Mouse (Mus musculus): ENCODE measurements at regions not wholly inside any gene's neighbourhood (a gene's known extent, or its start where the extent isn't known, plus 50 kb on each side); places are given as distances from the start of the nearest gene placed in this dataset.
A peak's percentile ranks its signal among the peaks of the same experiment; 100 is the strongest.

DNA sequence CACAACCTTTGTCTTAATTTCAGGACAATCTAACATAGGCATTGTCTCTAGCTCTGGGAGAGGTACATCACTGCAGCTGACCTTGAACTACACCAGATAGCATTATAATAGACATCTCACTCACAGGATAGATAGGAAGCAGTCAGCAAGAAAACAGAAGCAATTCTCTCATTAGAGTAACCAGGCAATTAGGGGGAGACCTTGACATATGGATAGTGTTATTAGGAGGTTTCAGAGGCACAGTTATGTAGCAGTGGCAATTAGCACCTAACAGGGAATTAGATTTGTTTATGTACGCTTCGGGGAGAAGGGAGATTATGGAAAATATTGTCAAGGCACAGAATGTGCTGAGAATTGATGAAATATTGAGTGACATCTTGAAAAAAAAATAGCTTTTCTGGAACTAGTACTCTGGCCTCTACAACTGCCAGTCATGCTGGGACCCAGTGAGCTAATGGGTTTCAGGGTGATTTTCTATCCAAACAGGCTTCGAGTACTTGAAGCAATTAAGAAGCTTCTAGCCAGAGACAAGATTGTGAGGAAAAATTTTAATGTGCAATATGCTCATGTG lies 216.8 kb upstream of the Aco1 start:
- Histone ChIP-seq H3K27ac (ENCODE audit: insufficient read depth, low read length) (no peak overlapping the region), H3K4me1 (ENCODE audit: control insufficient read depth, insufficient read depth, low read length) (no peaks in the 10 kb centered on the region), H3K27me3 (ENCODE audit: control insufficient read depth, insufficient read depth, low read length) (no peaks in the 10 kb centered on the region), H3K4me3 (replicated peaks; ENCODE audit: insufficient read depth, low read depth, low read length) (no peak overlapping the region)
- WGBS = 87% methylated on average over 3 of the region's 3 CpGs
- TF ChIP-seq CTCF (IDR thresholded peaks at IDR 0.05; ENCODE audit: borderline replicate concordance, insufficient read depth, low read depth, low read length) (no peak), POLR2A (IDR thresholded peaks at IDR 0.05; ENCODE audit: borderline replicate concordance, insufficient read depth, low read length) (no peak)
- DNase-seq = no peak

- Histone ChIP-seq H3K27ac (ENCODE audit: insufficient read depth, low read length) (no peak overlapping the region), H3K4me3 (replicated peaks; ENCODE audit: insufficient read depth, low read depth, low read length) (no peak overlapping the region), H3K27me3 (ENCODE audit: control insufficient read depth, insufficient read depth, low read length) (no peaks in the 10 kb centered on the region), H3K4me1 (ENCODE audit: control insufficient read depth, insufficient read depth, low read length) (no peaks in the 10 kb centered on the region)
- DNase-seq = no peak
- WGBS = 94% methylated on average over 7 of the region's 7 CpGs
- no peak for TF ChIP-seq POLR2A (IDR thresholded peaks at IDR 0.05; ENCODE audit: borderline replicate concordance, insufficient read depth, low read length)
- TF ChIP-seq CTCF (IDR thresholded peaks at IDR 0.05; ENCODE audit: borderline replicate concordance, insufficient read depth, low read depth, low read length) = no peak
Measured at GRCm38 (mm10) chr4:39926594-39926993, 216.3 kb upstream of the Aco1 start.

DNA sequence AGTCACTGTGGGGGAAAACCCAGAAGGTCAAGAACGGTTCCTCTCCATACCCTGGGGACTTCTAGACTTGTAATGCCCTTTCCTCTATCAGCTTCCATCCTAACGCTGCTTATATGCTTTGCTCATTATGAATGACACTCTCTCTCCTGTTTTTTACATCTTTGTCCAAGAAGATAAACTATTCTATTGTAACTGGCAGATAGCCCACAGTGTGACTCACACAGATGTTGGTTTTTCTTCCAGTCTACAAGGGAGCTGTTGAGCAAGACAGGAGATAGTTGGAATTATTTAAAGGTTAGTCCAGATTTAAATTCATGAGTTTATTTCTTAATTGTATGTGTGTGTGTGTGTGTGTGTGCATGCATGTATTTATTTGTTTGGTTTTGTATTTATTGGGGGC lies 214.4 kb upstream of the Aco1 start:
- no peaks in the 10 kb centered on the region for H3K27me3 ChIP-seq (ENCODE audit: control insufficient read depth, insufficient read depth, low read length)
- no peak for DNase-seq

DNA sequence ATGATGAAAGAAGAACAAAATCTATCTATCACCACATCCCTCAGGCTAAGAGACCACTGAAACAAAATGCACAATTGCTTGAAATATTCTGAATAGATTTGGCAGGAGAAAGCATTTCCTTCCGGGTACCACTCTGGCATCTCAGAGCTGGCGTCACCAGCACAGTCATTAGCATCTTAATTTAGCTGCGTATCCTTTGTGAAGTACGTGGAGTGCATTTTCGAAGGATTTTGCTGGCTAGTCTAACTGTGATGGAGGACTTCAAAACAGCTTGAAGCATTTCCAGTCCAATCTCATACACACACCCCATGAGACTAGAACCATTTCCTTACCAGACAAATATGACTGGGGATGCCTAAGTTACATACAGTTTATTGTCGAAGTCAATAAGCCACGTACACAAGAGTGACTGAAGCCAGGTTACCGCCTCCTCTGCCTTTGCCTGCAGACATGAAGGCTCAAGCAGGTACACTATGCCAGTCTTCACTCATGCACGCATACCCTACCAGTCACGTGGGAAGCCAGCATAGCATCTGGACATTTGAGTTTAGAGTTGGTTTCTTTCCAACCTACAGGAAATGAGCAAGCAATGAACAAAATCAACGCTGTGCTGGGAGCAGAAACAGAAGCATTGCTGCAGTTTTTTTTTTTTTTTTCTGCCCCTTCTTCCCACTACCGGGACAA lies 208.7 kb upstream of the Aco1 start:
- no peaks in the 10 kb centered on the region for H3K4me1 ChIP-seq (ENCODE audit: control insufficient read depth, insufficient read depth, low read length)
- WGBS = 23% methylated on average over 12 of the region's 12 CpGs
- DNase-seq = no peak

More for the DNA sequence above, 214.4 kb upstream of the Aco1 start:
- no peaks in the 10 kb centered on the region for H3K4me1 ChIP-seq (ENCODE audit: control insufficient read depth, insufficient read depth, low read length)
- 41% methylated on average over 2 of the region's 2 CpGs for WGBS
- TF ChIP-seq POLR2A (IDR thresholded peaks at IDR 0.05; ENCODE audit: borderline replicate concordance, insufficient read depth, low read length) (no peak), CTCF (IDR thresholded peaks at IDR 0.05; ENCODE audit: borderline replicate concordance, insufficient read depth, low read depth, low read length) (no peak)
- no peak overlapping the region for H3K27ac ChIP-seq (ENCODE audit: insufficient read depth, low read length)
- H3K4me3 ChIP-seq (replicated peaks; ENCODE audit: insufficient read depth, low read depth, low read length) = no peak overlapping the region

DNA sequence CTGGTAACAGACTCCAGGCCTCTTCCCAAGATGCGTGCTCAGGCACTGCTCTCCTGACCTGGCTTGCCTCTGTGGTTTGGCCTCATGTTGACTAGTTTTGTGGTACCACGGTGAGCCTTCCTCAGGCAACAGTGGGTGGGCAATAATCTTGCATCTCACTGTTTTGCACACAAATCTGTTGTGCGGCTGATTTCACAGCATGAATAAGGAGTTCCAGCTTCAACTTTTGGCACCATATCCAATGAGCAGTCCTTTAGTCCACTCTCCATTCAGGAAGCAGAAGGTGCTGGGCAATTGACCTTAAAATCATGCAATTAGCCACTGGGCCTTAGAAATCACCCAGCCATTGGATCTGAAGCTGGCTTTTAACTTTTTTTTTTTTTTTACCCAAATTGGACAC lies 184.2 kb upstream of the Aco1 start:
- WGBS = 7% methylated on average over 3 of the region's 3 CpGs
- no peaks in the 10 kb centered on the region for H3K4me1 ChIP-seq (ENCODE audit: control insufficient read depth, insufficient read depth, low read length)
- TF ChIP-seq CTCF (IDR thresholded peaks at IDR 0.05; ENCODE audit: borderline replicate concordance, insufficient read depth, low read depth, low read length) (no peak), POLR2A (IDR thresholded peaks at IDR 0.05; ENCODE audit: borderline replicate concordance, insufficient read depth, low read length) (no peak)
- no peak overlapping the region for H3K4me3 ChIP-seq (replicated peaks; ENCODE audit: insufficient read depth, low read depth, low read length)
- no peaks in the 10 kb centered on the region; the same call in 1 of the 2 replicates for H3K27me3 ChIP-seq (ENCODE audit: control insufficient read depth, insufficient read depth, low read length)
- H3K27ac ChIP-seq (ENCODE audit: insufficient read depth, low read length) = no peak overlapping the region
- peak; percentile 7 to 23 for DNase-seq

More for the DNA sequence above, 208.7 kb upstream of the Aco1 start:
- TF ChIP-seq CTCF (IDR thresholded peaks at IDR 0.05; ENCODE audit: borderline replicate concordance, insufficient read depth, low read depth, low read length) (no peak), POLR2A (IDR thresholded peaks at IDR 0.05; ENCODE audit: borderline replicate concordance, insufficient read depth, low read length) (no peak)
- Histone ChIP-seq H3K4me3 (replicated peaks; ENCODE audit: insufficient read depth, low read depth, low read length) (no peak overlapping the region), H3K27ac (ENCODE audit: insufficient read depth, low read length) (no peak overlapping the region), H3K27me3 (ENCODE audit: control insufficient read depth, insufficient read depth, low read length) (no peaks in the 10 kb centered on the region)

DNA sequence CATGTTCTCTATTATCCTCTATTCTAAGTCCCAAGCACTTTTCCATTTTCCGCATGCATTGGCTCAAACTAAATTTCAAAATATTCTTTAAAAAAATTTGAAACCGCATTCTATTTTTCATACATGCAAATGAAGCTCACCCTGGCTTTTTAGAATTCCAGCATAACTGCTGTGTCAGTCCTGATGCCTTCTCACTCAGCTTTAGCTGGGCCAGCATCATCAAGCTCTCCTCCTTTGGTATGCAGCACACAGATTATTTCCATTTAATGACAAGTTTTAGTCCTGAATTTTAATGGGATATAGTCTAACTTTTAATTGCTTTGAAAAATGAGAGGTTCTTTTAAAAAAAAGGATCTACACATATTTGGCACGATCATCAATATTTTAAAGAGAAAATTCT lies 174.9 kb upstream of the Aco1 start:
- no peak overlapping the region for H3K4me3 ChIP-seq (replicated peaks; ENCODE audit: insufficient read depth, low read depth, low read length)
- no peaks in the 10 kb centered on the region; the same call in 1 of the 2 replicates for H3K27me3 ChIP-seq (ENCODE audit: control insufficient read depth, insufficient read depth, low read length)
- WGBS = 91% methylated on average over 3 of the region's 3 CpGs
- H3K4me1 ChIP-seq (ENCODE audit: control insufficient read depth, insufficient read depth, low read length) = no peaks in the 10 kb centered on the region
- no peak for DNase-seq
- TF ChIP-seq CTCF (IDR thresholded peaks at IDR 0.05; ENCODE audit: borderline replicate concordance, insufficient read depth, low read depth, low read length) (no peak), POLR2A (IDR thresholded peaks at IDR 0.05; ENCODE audit: borderline replicate concordance, insufficient read depth, low read length) (no peak)
- no peak overlapping the region for H3K27ac ChIP-seq (ENCODE audit: insufficient read depth, low read length)

DNA sequence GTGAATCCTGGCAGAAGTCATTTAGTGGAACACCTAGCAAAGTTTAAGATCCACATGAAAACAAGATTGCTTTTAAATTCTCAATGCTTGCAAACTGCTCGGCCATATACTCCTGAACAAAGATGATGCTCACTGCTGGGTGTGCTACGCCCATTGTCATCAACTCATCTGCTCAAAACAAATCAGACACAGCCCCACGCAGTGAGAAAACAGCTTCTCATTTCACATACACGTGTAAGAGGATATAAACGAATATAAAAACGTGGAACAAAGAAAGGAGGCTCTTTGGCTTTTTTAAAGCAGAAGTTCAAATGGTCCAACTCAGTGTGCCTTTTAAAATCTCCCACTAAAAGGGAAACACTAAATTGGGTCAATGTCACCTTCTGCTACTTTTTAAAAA lies 151.5 kb upstream of the Aco1 start:
- H3K4me3 ChIP-seq (replicated peaks; ENCODE audit: insufficient read depth, low read depth, low read length) = no peak overlapping the region
- H3K4me1 ChIP-seq (ENCODE audit: control insufficient read depth, insufficient read depth, low read length) = no peaks in the 10 kb centered on the region
- WGBS = 69% methylated on average over 6 of the region's 6 CpGs
- H3K27ac ChIP-seq (ENCODE audit: insufficient read depth, low read length) = no peak overlapping the region
- DNase-seq = no peak
- H3K27me3 ChIP-seq (ENCODE audit: control insufficient read depth, insufficient read depth, low read length) = no peaks in the 10 kb centered on the region
- no peak for TF ChIP-seq CTCF (IDR thresholded peaks at IDR 0.05; ENCODE audit: borderline replicate concordance, insufficient read depth, low read depth, low read length)
- no peak for TF ChIP-seq POLR2A (IDR thresholded peaks at IDR 0.05; ENCODE audit: borderline replicate concordance, insufficient read depth, low read length)

GRCm38 (mm10) chr4:39991851-39992250 lies 151.0 kb upstream of the Aco1 start:
- TF ChIP-seq CTCF (IDR thresholded peaks at IDR 0.05; ENCODE audit: borderline replicate concordance, insufficient read depth, low read depth, low read length) (no peak), POLR2A (IDR thresholded peaks at IDR 0.05; ENCODE audit: borderline replicate concordance, insufficient read depth, low read length) (no peak)
- 97% methylated on average over 2 of the region's 2 CpGs for WGBS
- Histone ChIP-seq H3K27me3 (ENCODE audit: control insufficient read depth, insufficient read depth, low read length) (no peaks in the 10 kb centered on the region), H3K4me3 (replicated peaks; ENCODE audit: insufficient read depth, low read depth, low read length) (no peak overlapping the region), H3K27ac (ENCODE audit: insufficient read depth, low read length) (no peak overlapping the region), H3K4me1 (ENCODE audit: control insufficient read depth, insufficient read depth, low read length) (no peaks in the 10 kb centered on the region)
- DNase-seq = no peak
